Mouse (Mus musculus): ENCODE data around the gene Lmntd1. TPM values are rescaled to one million over a fixed set of nuclear protein-coding genes. Genes with fewer than 3 reads are reported as not detected.

Lmntd1 gene
- polyA plus RNA-seq, 1 experiment from 2014 or later = 1.1 TPM

DNA sequence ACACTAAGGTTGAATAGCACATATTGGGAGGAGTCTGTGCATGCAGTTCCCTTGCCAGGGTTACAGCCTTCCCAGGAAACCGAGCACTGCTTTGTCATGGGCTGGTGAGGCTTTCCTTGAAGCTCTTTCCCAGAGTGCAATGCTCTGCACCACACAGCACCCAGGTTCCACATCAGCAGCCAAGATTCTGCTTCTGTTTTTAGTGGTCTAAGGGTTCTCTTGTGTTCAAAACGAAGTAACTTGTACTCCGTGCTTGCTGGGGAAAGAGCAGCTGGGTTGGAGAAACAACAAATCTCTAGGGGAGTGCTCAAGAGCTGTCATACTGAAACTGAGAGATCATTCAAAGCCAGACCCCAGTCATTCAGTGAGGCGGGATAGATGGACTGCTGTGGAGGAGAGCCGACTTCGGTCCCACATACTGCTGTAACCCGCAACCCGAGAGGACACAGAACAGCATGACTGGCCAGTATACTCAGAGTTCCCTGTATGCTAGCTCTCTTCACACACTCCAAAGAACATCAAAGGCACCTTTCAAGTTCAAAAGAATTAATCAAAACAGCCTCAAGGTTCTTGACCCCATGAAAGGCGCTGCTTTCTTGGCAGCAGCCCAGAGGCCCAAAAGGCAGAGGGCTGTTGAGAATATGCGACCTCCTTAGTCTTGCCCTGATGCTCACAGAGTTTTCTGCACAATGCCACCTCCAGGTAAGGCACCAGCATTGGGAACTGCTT is 35.5 kb downstream of the Lmntd1 start:
- no peaks in the 10 kb centered on the region for H3K27me3 ChIP-seq
- peak; percentile 72; the same call in 1 of the 2 replicates for ATAC-seq (ENCODE audit: low FRiP score, low read depth)

DNA sequence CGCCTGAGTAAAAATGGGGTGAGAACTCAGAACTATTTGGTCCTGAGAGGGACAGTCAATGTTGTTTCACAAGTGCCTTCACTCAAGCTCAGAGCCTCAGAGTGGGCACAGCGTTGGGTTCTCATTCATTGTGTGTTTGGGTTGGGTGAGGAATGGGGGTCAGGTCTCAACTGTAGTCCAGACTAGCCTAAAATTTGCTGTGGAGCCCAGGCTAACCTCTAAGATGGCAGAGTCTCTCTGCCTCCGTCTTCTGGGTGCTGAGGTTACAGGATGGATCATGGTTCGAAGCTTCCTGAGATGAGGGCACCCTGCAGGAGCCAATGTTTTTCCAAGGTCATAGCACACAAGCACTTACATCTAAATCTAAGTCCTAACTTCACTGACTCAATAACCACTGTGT is 37.4 kb downstream of the Lmntd1 start:
- H3K9ac ChIP-seq = no peak overlapping the region
- H3K9me3 ChIP-seq = no peaks in the 10 kb centered on the region
- ATAC-seq (ENCODE audit: low FRiP score, low read depth) = no peak
- 92% methylated on average over 4 of the region's 4 CpGs for WGBS
- peaks cover 13% of the 10 kb centered on the region for H3K4me1 ChIP-seq (replicated peaks)
- H3K27me3 ChIP-seq = no peaks in the 10 kb centered on the region
- H3K4me3 ChIP-seq = no peak overlapping the region
- no peak overlapping the region for H3K4me2 ChIP-seq
- no peak overlapping the region for H3K27ac ChIP-seq (replicated peaks)
- no peaks in the 10 kb centered on the region for H3K36me3 ChIP-seq

More for the DNA sequence above, 35.5 kb downstream of the Lmntd1 start:
- WGBS = 39% methylated on average over 10 of the region's 10 CpGs
- Histone ChIP-seq H3K27ac (replicated peaks) (peak overlapping the region; percentile 61), H3K9me3 (no peaks in the 10 kb centered on the region), H3K4me1 (replicated peaks) (peaks cover 13% of the 10 kb centered on the region), H3K9ac (no peak overlapping the region), H3K4me3 (no peak overlapping the region), H3K4me2 (no peak overlapping the region), H3K36me3 (no peaks in the 10 kb centered on the region)

DNA sequence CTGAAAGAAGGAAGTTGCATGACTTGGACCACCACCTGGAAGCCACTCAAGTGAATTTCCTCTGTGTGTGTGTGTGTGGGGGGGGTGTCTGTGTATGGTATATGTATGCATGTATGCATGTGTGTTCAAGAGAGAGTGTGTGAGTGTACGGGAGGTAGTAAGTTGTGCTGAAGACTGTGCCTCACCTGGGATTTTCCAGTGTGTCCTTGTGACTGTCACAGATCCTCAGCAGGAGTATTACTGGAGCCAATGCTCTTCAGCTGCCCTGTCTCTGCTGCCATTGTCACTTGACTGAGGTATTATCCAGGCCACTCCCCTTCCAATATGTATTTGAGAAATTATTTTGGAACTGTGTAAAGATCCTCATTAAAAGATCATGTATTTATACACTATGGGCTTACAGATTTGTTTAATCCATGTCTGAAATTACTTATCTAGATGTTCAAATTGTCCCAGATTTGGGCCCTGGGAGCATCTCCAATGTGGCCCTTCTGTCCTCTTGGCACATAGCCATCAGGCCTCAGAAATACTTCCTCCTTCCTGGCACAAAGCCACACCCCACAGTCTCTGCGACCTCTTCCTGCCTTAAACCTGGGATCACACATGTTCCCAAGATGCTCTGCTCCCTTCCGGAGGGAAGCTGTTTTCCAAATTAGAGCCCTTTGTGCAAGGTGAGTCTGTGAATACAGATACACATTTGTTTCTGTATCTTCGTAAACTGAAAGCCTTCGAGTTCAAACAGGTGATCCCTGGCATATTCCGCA is 40.7 kb downstream of the Lmntd1 start:
- H3K4me3 ChIP-seq = no peak overlapping the region
- no peaks in the 10 kb centered on the region for H3K27me3 ChIP-seq
- H3K4me2 ChIP-seq = no peak overlapping the region
- H3K27ac ChIP-seq (replicated peaks) = no peak overlapping the region
- 79% methylated on average over 6 of the region's 6 CpGs for WGBS
- H3K9ac ChIP-seq = no peak overlapping the region
- H3K36me3 ChIP-seq = no peaks in the 10 kb centered on the region
- H3K9me3 ChIP-seq = no peaks in the 10 kb centered on the region
- H3K4me1 ChIP-seq (replicated peaks) = peaks cover 2% of the 10 kb centered on the region
- ATAC-seq (ENCODE audit: low FRiP score, low read depth) = no peak

DNA sequence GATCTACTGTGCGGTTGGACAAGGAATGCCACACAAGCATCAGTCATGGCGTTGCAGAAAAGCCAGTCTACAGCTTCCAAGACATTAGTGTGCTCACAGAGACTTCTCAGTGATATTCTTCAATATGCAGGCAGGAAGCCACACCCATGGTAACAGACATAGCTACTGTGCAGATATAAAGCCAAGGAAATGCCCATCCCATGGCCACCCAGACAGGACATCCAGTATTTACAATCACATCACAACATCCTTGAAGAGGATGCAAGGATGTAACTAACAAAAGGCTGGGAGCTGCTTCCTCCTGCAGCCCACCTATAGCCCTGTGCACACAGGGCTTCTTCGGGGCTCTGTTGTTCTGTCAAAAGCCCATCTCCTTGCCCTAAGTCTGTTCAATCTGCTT is 45.4 kb downstream of the Lmntd1 start:
- Histone ChIP-seq H3K4me3 (no peak overlapping the region), H3K4me1 (replicated peaks) (peaks cover 5% of the 10 kb centered on the region; the same call in 1 of the 2 replicates), H3K27me3 (no peaks in the 10 kb centered on the region), H3K9ac (no peak overlapping the region), H3K4me2 (no peak overlapping the region), H3K9me3 (no peaks in the 10 kb centered on the region), H3K27ac (replicated peaks) (no peak overlapping the region), H3K36me3 (no peaks in the 10 kb centered on the region)
- 88% methylated on average over 3 of the region's 3 CpGs for WGBS
- no peak for ATAC-seq (ENCODE audit: low FRiP score, low read depth)

DNA sequence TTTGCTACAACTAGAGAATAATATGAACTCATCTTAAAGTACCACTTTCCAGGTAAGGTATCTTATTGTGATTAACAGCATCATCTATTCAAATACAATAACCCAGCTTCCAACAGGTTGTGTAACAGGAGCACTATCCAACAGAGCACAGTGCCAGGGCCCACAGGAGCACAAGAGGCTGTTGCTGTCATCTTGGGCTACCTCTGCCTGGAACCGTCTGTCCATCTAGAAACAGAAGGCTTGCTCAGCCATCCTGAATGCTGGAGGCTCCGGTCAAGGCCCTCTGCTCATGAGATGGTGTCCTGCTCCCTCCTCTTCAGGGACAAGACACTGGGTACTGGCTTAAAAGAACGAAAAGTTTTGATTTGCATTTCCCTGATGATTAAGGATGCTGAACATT is 46.3 kb downstream of the Lmntd1 start:
- peaks cover 5% of the 10 kb centered on the region; the same call in 1 of the 2 replicates for H3K4me1 ChIP-seq (replicated peaks)
- ATAC-seq (ENCODE audit: low FRiP score, low read depth) = no peak
- no peaks in the 10 kb centered on the region for H3K9me3 ChIP-seq
- H3K27ac ChIP-seq (replicated peaks) = no peak overlapping the region
- H3K36me3 ChIP-seq = no peaks in the 10 kb centered on the region
- no peaks in the 10 kb centered on the region for H3K27me3 ChIP-seq
- no peak overlapping the region for H3K9ac ChIP-seq
- 89% methylated on average over 3 of the region's 3 CpGs for WGBS
- H3K4me3 ChIP-seq = no peak overlapping the region
- no peak overlapping the region for H3K4me2 ChIP-seq

DNA sequence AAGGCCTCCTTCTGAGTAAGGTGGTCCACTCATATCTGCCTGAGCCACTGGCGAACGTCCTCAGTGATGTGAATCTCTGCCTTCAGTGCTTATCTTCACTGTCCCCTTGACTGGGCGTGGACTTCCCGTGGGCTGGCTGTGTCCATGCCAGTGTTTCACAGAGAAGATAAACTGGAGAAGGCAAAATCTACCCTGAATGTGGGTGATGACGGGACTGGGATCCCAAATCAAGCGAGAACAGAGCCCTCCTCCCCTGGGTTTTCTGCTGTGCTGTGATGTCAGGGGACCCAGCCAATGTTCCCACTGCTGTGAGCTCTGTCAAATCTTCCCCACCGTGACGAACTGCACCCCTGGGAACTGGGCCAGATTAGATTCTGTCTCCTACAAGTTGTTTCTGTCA is 46.8 kb downstream of the Lmntd1 start:
- no peak for ATAC-seq (ENCODE audit: low FRiP score, low read depth)
- WGBS = 71% methylated on average over 8 of the region's 8 CpGs
- H3K9me3 ChIP-seq = no peaks in the 10 kb centered on the region
- no peak overlapping the region for H3K4me2 ChIP-seq
- no peaks in the 10 kb centered on the region for H3K27me3 ChIP-seq
- H3K27ac ChIP-seq (replicated peaks) = no peak overlapping the region
- peaks cover 5% of the 10 kb centered on the region; the same call in 1 of the 2 replicates for H3K4me1 ChIP-seq (replicated peaks)
- H3K36me3 ChIP-seq = no peaks in the 10 kb centered on the region
- H3K4me3 ChIP-seq = no peak overlapping the region
- no peak overlapping the region for H3K9ac ChIP-seq

DNA sequence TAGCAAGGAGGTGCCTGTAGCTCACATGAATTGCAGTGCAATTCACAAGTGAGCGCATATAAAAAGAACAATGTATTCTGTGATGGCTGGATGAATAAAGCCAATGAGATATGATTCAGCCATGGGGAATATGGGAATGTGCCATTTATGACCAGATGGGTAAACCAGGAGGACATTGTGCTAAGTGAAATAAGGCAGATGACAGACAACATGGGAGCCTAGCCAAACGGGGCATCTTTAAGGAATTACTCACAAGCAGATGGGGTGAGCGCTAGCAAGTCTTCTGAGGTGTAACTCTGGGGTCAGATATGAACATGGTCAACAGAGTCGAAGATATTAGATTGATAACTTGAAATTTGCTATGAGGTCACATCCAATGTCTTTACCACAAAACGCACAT is 48.5 kb downstream of the Lmntd1 start:
- WGBS = 95% methylated on average over 5 of the region's 5 CpGs
- no peak overlapping the region for H3K4me2 ChIP-seq
- H3K9ac ChIP-seq = no peak overlapping the region
- no peak overlapping the region for H3K4me3 ChIP-seq
- H3K36me3 ChIP-seq = no peaks in the 10 kb centered on the region
- ATAC-seq (ENCODE audit: low FRiP score, low read depth) = no peak
- no peak overlapping the region for H3K27ac ChIP-seq (replicated peaks)
- no peaks in the 10 kb centered on the region for H3K9me3 ChIP-seq
- H3K27me3 ChIP-seq = no peaks in the 10 kb centered on the region
- H3K4me1 ChIP-seq (replicated peaks) = peaks cover 5% of the 10 kb centered on the region; the same call in 1 of the 2 replicates

DNA sequence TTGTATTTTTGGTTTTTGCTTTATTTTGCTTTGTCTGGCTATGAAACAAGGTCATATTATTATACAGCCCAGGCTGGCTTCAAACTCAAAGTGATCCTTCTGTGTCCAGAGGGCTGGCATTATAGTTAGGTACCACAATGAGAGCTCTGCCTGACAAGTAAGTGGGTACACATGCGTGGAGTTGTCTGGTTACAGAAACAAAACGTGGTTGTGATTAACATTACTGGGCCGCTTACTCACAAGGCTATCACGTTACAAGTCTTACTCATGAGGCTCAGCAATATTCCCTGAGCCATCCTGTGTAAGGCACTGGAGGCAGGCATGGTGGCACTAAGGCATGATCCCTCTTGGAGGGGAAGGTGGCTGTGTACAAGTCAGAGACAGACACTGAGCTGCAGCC is 49.4 kb downstream of the Lmntd1 start:
- no peak for ATAC-seq (ENCODE audit: low FRiP score, low read depth)
- no peak overlapping the region for H3K27ac ChIP-seq (replicated peaks)
- H3K4me1 ChIP-seq (replicated peaks) = peaks cover 5% of the 10 kb centered on the region; the same call in 1 of the 2 replicates
- no peak overlapping the region for H3K4me3 ChIP-seq
- H3K9me3 ChIP-seq = no peaks in the 10 kb centered on the region
- H3K9ac ChIP-seq = no peak overlapping the region
- H3K36me3 ChIP-seq = no peaks in the 10 kb centered on the region
- 83% methylated on average over 4 of the region's 4 CpGs for WGBS
- H3K27me3 ChIP-seq = no peaks in the 10 kb centered on the region
- H3K4me2 ChIP-seq = no peak overlapping the region

DNA sequence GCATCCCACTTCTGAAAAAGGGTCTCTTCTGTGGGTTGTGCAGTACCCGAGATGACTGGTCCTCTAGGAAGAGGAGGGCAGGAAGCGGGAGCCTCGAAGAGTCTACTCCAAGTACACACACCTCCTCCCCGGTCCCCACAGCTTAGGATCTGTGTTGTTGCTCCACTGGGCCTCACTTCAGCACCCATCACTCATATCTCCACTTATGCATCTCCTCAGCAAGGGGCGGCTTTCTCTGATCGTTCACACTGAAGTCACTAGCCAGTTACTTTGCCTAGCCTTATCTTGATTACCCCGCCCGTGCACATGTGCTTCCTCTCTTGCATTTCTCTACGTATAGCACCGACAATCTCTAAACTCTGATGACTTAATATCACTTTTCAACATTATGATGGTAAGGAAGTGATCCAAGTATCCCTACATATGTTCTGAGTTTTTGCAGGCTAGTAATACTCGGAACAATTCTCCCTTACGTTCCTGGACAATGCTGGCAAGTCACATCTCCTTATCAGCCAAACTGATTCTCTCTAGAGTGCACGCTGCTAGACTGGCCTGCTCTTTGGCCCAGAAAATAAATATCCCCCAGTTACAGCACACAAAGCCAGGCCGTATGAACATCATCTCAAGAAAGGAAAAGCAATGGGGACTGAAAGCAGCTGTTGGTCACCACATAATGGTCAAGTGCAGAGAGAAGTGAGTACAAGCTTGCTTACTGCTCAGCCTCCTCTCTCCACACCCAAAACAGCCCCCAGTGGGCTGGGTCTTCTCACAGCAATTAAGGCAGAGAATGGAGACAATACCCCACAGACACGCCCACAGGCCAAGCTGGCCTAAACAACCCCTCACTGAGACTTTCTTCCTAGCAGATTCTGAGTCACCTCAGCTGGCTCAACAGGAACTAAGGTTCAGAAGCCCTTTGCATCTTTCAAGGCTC is 56.8 kb downstream of the Lmntd1 start:
- Histone ChIP-seq H3K4me2 (no peak overlapping the region), H3K9me3 (no peaks in the 10 kb centered on the region), H3K36me3 (no peaks in the 10 kb centered on the region), H3K4me1 (replicated peaks) (no peaks in the 10 kb centered on the region), H3K9ac (no peak overlapping the region), H3K4me3 (no peak overlapping the region), H3K27me3 (no peaks in the 10 kb centered on the region), H3K27ac (replicated peaks) (no peak overlapping the region)
- no peak for ATAC-seq (ENCODE audit: low FRiP score, low read depth)
- WGBS = 85% methylated on average over 15 of the region's 15 CpGs

DNA sequence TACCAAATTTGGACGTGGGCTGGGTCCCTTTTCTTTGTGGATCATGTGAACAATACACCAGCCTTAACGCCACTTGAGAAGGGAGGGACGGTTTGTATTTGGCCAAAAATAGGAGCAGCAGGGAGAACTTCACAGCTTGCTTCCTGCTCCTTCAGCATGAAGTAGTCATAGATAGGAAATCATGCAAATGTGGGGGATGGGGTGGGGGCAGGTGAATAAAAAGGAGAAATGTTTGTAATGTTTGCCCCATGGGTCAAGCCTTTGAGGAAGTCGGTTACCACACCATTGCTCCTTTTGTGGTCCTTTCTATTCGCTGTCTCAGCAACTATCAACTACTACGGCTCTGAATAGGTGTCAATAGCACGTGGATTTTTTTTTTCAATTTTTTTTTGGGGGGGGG is 60.9 kb downstream of the Lmntd1 start:
- 65% methylated on average over 7 of the region's 7 CpGs for WGBS

DNA sequence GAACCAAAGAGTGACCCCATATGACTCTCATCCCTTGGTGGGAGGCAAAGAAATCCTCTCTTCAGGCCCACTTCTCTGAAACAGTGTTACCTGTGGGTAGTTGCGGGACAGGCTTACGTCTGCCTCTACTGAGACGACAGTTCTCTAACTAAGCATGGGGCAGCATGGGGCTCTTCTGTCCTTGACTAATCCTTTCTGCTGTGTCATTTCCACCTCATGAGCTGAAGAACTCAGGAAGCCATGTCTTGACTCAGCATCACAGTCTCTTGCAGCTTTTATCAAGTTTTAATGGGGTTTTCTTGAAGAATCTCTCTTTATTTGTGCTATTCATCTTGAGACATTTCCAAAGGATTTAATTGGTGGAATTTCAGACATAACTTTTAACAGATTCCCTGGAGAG is 61.3 kb downstream of the Lmntd1 start:
- H3K4me2 ChIP-seq = no peak overlapping the region
- H3K27me3 ChIP-seq = no peaks in the 10 kb centered on the region
- no peaks in the 10 kb centered on the region for H3K36me3 ChIP-seq
- 94% methylated on average over 3 of the region's 3 CpGs for WGBS
- H3K4me3 ChIP-seq = no peak overlapping the region
- H3K9ac ChIP-seq = no peak overlapping the region
- no peaks in the 10 kb centered on the region for H3K9me3 ChIP-seq
- H3K4me1 ChIP-seq (replicated peaks) = no peaks in the 10 kb centered on the region
- ATAC-seq (ENCODE audit: low FRiP score, low read depth) = no peak
- H3K27ac ChIP-seq (replicated peaks) = no peak overlapping the region

More for the DNA sequence above, 60.9 kb downstream of the Lmntd1 start:
- Histone ChIP-seq H3K9ac (no peak overlapping the region), H3K4me1 (replicated peaks) (no peaks in the 10 kb centered on the region), H3K36me3 (no peaks in the 10 kb centered on the region), H3K9me3 (no peaks in the 10 kb centered on the region), H3K4me3 (no peak overlapping the region), H3K27ac (replicated peaks) (no peak overlapping the region), H3K4me2 (no peak overlapping the region), H3K27me3 (no peaks in the 10 kb centered on the region)
- no peak for ATAC-seq (ENCODE audit: low FRiP score, low read depth)

DNA sequence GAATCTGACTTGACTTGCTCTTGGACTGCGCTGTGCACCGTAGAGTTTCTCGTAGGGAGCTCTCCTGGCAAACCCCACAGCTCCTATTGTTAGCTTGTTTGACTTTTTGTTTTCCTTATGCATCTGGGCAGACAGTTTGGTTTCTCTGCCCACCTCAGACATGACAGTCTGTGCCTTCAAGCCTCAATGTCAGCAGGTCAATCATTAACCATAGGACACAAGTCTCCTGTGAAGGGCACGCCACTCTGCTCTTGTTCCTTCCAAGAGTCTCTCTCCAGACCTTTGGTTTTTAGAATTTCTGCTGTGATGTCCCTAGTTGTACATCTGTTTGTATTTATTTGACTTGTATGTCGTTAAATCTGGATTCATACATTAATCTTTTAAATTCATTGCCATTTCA is 63.1 kb downstream of the Lmntd1 start:
- H3K27me3 ChIP-seq = no peaks in the 10 kb centered on the region
- no peak overlapping the region for H3K27ac ChIP-seq (replicated peaks)
- H3K9ac ChIP-seq = no peak overlapping the region
- no peak for ATAC-seq (ENCODE audit: low FRiP score, low read depth)
- H3K4me3 ChIP-seq = no peak overlapping the region
- 90% methylated on average over 5 of the region's 5 CpGs for WGBS
- no peaks in the 10 kb centered on the region for H3K9me3 ChIP-seq
- no peaks in the 10 kb centered on the region for H3K36me3 ChIP-seq
- H3K4me2 ChIP-seq = no peak overlapping the region
- no peaks in the 10 kb centered on the region for H3K4me1 ChIP-seq (replicated peaks)

Measured in hindbrain, embryonic 15.5 days (tissue).